Mouse (Mus musculus) liver, adult 2 months (tissue): ENCODE data around the gene Rnf157. TPM values are rescaled to one million over a fixed set of nuclear protein-coding genes. Genes with fewer than 3 reads are reported as not detected.

ENCODE experiments used
- DNase-seq: peaks from one replicate; pipeline ENCODE4 v3.0.0-alpha.2; 2011; ENCODE audit warnings: low read depth, low spot score; ENCODE audit errors: extremely low read depth
- H3K27ac ChIP-seq: fragments of 200-500 bp; replicated peaks from 2 replicates; pipeline ENCODE4 v1.5.1; 2012; ENCODE audit warnings: low read depth, mild to moderate bottlenecking, control low read depth, inconsistent platforms, low read length; ENCODE audit not compliant: insufficient read depth
- H3K27me3 ChIP-seq: fragments of 200-500 bp; 2 replicates; pipeline ENCODE4 v1.6.1; 2012; ENCODE audit warnings: mild to moderate bottlenecking, moderate library complexity, low read length, inconsistent platforms; ENCODE audit not compliant: control insufficient read depth, insufficient read depth
- H3K36me3 ChIP-seq: fragments of 200-500 bp; 2 replicates; pipeline ENCODE4 v1.6.1; 2012; ENCODE audit warnings: low read length, inconsistent platforms; ENCODE audit not compliant: control insufficient read depth, insufficient read depth
- H3K4me1 ChIP-seq: fragments of 200-500 bp; 2 replicates; pipeline ENCODE4 v1.6.1; 2011; ENCODE audit warnings: low read length; ENCODE audit not compliant: control insufficient read depth, insufficient read depth
- H3K4me3 ChIP-seq: fragments of 200-500 bp; 2 replicates; pipeline ENCODE4 v1.5.1; 2011; ENCODE audit warnings: low read depth, mild to moderate bottlenecking, control low read depth, low read length, moderate library complexity; ENCODE audit not compliant: insufficient read depth
- H3K79me2 ChIP-seq: fragments of 200-500 bp; 2 replicates; pipeline ENCODE4 v1.6.1; 2012; ENCODE audit warnings: inconsistent platforms, mild to moderate bottlenecking, low read length, moderate library complexity; ENCODE audit not compliant: control insufficient read depth, insufficient read depth
- H3K9ac ChIP-seq: fragments of 200-500 bp; 2 replicates; pipeline ENCODE4 v1.6.1; 2012; ENCODE audit warnings: low read depth, mild to moderate bottlenecking, control low read depth, inconsistent platforms, low read length
- POLR2A ChIP-seq: fragments of 200-500 bp; IDR thresholded peaks from 2 replicates; pipeline ENCODE4 v1.6.1; 2011; ENCODE audit warnings: low read length, control low read depth; ENCODE audit not compliant: insufficient read depth; ENCODE audit errors: extremely low read depth
- WGBS: fragments of 180-500 bp; shearing (Covaris S2); methylation state at CpG from one replicate; pipeline ENCODE4 v1.1.7; 2018; 5-methylcytosine and 5-hydroxymethylcytosine counted together
- polyA plus RNA-seq: library from polyadenylated mRNA; depleted of rRNA; stranded (reverse); fragments of >200 nt; gene quantifications from 2 replicates; pipeline ENCODE4 v1.2.3, GENCODE M21; 2012; rRNA removed
- total RNA-seq: library from RNA; depleted of rRNA; stranded (reverse); fragments of >200 nt; gene quantifications from 2 replicates; pipeline ENCODE4 v1.2.3, GENCODE M21; 2014; rRNA removed

Rnf157 gene
- total and polyA plus RNA-seq, 2 experiments: 0.87 to 1.0 TPM

DNA sequence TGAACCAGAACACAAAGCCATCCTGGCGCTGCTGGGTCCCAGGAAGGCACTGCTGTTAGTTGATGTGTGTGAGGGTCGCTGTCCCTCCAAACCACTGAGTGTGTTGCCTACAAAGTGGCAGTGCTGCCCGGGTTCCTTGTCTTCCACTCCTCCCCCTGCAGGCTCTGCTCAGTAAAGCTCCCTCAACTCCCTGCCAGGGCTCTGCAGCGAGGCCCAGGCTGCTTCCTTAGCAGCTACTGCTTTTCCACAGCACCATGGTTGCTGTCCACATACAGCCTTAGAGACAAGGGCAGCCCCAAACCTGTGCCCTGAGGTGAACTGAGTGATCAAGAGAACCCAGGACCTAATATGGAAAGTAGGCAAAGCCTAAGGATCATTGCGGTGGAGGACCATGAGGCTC, 125.5 kb downstream of the Rnf157 start:
- Histone ChIP-seq H3K36me3 (peaks cover 2% of the 10 kb centered on the region; the same call in 1 of the 2 replicates), H3K79me2 (no peaks in the 10 kb centered on the region), H3K4me3 (no peak overlapping the region), H3K27me3 (peaks cover 5% of the 10 kb centered on the region), H3K4me1 (no peaks in the 10 kb centered on the region), H3K9ac (no peak overlapping the region), H3K27ac (no peak overlapping the region)
- WGBS: 76% methylated on average over 5 of the region's 5 CpGs
- no peak for DNase-seq
- TF ChIP-seq POLR2A: no peak

Other genes starting within 250 kb of the Rnf157 start
- 5.6 and 9.0 TPM in 2 replicates for gene Fbf1, start 244.9 kb downstream of the Rnf157 start, total RNA-seq
- 3.6 and 4.5 TPM in 2 replicates for gene Fbf1, start 244.9 kb downstream of the Rnf157 start, polyA plus RNA-seq
- gene Ten1, start 214.2 kb downstream of the Rnf157 start, total RNA-seq: 3.0 and 5.3 TPM in 2 replicates
- gene Ten1, start 214.2 kb downstream of the Rnf157 start, polyA plus RNA-seq: 2.3 and 3.0 TPM in 2 replicates
- gene Acox1, start 214.0 kb downstream of the Rnf157 start, total RNA-seq: 994 and 1,028 TPM in 2 replicates
- 683 and 720 TPM in 2 replicates for gene Acox1, start 214.0 kb downstream of the Rnf157 start, polyA plus RNA-seq
- 0.07 and 0.18 TPM in 2 replicates for gene Evpl, start 175.0 kb downstream of the Rnf157 start, total RNA-seq
- gene Evpl, start 175.0 kb downstream of the Rnf157 start, polyA plus RNA-seq: 0.12 and 0.16 TPM in 2 replicates
- gene Srp68, start 138.8 kb downstream of the Rnf157 start, total RNA-seq: 19.9 and 25.2 TPM in 2 replicates
- gene Srp68, start 138.8 kb downstream of the Rnf157 start, polyA plus RNA-seq: 32.6 and 36.3 TPM in 2 replicates
- not detected in 2 replicates for gene Galr2, start 132.1 kb downstream of the Rnf157 start, total RNA-seq
- not detected in 2 replicates for gene Galr2, start 132.1 kb downstream of the Rnf157 start, polyA plus RNA-seq
- gene Exoc7, start 105.8 kb downstream of the Rnf157 start, total RNA-seq: 15.9 and 19.5 TPM in 2 replicates
- gene Exoc7, start 105.8 kb downstream of the Rnf157 start, polyA plus RNA-seq: 18.9 and 19.5 TPM in 2 replicates
- 0.09 and 0.20 TPM in 2 replicates for gene Foxj1, start 77.6 kb downstream of the Rnf157 start, total RNA-seq
- 0.21 and 0.26 TPM in 2 replicates for gene Foxj1, start 77.6 kb downstream of the Rnf157 start, polyA plus RNA-seq
- gene Ubald2, start 21.1 kb upstream of the Rnf157 start, total RNA-seq: 16.1 and 16.6 TPM in 2 replicates
- gene Ubald2, start 21.1 kb upstream of the Rnf157 start, polyA plus RNA-seq: 45.7 and 72.0 TPM in 2 replicates
- 0.07 TPM in 1 of 2 replicates, not detected in the other for gene Qrich2, start 53.2 kb upstream of the Rnf157 start, total RNA-seq
- 0.05 and 0.11 TPM in 2 replicates for gene Qrich2, start 53.2 kb upstream of the Rnf157 start, polyA plus RNA-seq
- gene Prpsap1, start 81.2 kb upstream of the Rnf157 start, total RNA-seq: 37.7 and 59.0 TPM in 2 replicates
- 72.8 and 80.1 TPM in 2 replicates for gene Prpsap1, start 81.2 kb upstream of the Rnf157 start, polyA plus RNA-seq
- gene Sphk1, start 117.9 kb upstream of the Rnf157 start, total RNA-seq: 0.47 and 0.55 TPM in 2 replicates
- gene Sphk1, start 117.9 kb upstream of the Rnf157 start, polyA plus RNA-seq: 0.21 and 0.44 TPM in 2 replicates
- gene Ube2o, start 168.4 kb upstream of the Rnf157 start, total RNA-seq: 2.0 and 3.2 TPM in 2 replicates
- 5.7 and 7.3 TPM in 2 replicates for gene Ube2o, start 168.4 kb upstream of the Rnf157 start, polyA plus RNA-seq
- gene Aanat, start 173.4 kb upstream of the Rnf157 start, total RNA-seq: not detected in 2 replicates
- gene Aanat, start 173.4 kb upstream of the Rnf157 start, polyA plus RNA-seq: not detected in 2 replicates
- 3.1 and 4.1 TPM in 2 replicates for gene Rhbdf2, start 214.0 kb upstream of the Rnf157 start, total RNA-seq
- gene Rhbdf2, start 214.0 kb upstream of the Rnf157 start, polyA plus RNA-seq: 15.0 and 17.8 TPM in 2 replicates
- 0.27 TPM in 1 of 2 replicates, not detected in the other for gene Prcd, start 240.5 kb upstream of the Rnf157 start, total RNA-seq
- gene Prcd, start 240.5 kb upstream of the Rnf157 start, polyA plus RNA-seq: not detected in 2 replicates
- gene Cygb, start 241.3 kb upstream of the Rnf157 start, total RNA-seq: 2.6 and 4.8 TPM in 2 replicates
- gene Cygb, start 241.3 kb upstream of the Rnf157 start, polyA plus RNA-seq: 5.6 and 6.1 TPM in 2 replicates